In the genomic region with DNA sequence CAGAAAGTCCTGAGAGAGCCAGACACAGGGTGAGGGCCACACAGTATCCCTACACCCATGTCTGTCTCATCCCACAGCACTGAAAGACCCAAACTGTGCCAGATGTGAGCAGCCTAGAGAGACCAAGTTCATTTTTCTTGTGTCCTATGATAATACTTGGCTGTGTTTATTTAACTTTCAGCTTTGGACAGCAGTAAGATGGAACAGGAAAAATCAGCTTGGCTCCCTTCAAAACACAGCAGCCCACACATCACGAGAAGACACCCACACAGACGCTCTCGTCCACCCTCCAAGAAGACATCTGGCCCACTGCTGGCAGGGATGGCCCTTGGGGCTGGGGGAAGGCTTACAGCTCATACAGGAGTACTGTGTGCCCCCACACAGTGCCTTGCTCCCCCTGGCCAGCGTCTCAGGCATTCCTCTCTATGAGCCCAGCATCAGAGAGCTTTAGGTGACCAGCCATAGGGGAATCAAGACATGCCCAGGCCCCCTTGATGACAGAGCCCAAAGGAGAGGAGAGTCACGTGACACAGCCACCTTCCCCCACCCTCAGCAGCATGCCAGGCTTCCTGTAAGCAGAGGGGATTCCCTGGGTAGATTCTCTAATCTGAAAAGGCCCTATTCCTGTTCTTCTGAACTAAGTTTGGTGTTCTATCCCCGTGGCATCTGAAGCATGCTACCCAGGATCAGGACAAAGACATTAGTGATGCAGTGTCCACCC, we compare ENCODE assay signal across 15 mouse cellular contexts. TPM values are rescaled to one million over a fixed set of nuclear protein-coding genes. Genes with fewer than 3 reads are reported as not detected.
A peak's percentile ranks its signal among the peaks of the same experiment; 100 is the strongest.
DNase-seq lines count a peak whose midpoint lies in the region; ATAC-seq and TF ChIP-seq lines count a peak whose summit lies in the region.
"Had no signal": no experiment of that assay in that cellular context is flagged by ENCODE, and none has a peak within 500 bp of the region (broad histone marks: within the 10 kb centered on the region; RNA-seq: fewer than 3 reads in every experiment).

No protein-coding gene starts in this region.

- no peak for ATAC-seq in heart, embryonic 13.5 days (ENCODE audit: extremely low read depth, insufficient number of reproducible peaks, low FRiP score, low TSS enrichment)
- no peak for ATAC-seq in liver, postnatal 0 days
- ATAC-seq in embryonic facial prominence, embryonic 14.5 days (ENCODE audit: low read depth) = no peak

- no peak overlapping the region for H3K9ac ChIP-seq in heart, embryonic 13.5 days
- H3K9ac ChIP-seq in liver, adult 2 months (ENCODE audit: low read depth, low read length) = no peak overlapping the region
- H3K9ac ChIP-seq in liver, postnatal 0 days (replicated peaks) = no peak overlapping the region
- H3K9ac ChIP-seq in embryonic facial prominence, embryonic 14.5 days (ENCODE audit: low read depth, low read length) = no peak overlapping the region
- H3K9ac ChIP-seq: limb, embryonic 12.5 days had no signal

- TF ChIP-seq EP300 in liver, postnatal 0 days (IDR thresholded peaks at IDR 0.05; ENCODE audit: low read depth) = no peak

- H3K27me3 ChIP-seq in heart, embryonic 13.5 days (replicated peaks) = no peaks in the 10 kb centered on the region
- no peaks in the 10 kb centered on the region for H3K27me3 ChIP-seq in liver, adult 2 months (ENCODE audit: control insufficient read depth, insufficient read depth, low read length)
- H3K27me3 ChIP-seq in liver, postnatal 0 days (ENCODE audit: insufficient read depth, low read length) = no peaks in the 10 kb centered on the region
- no peaks in the 10 kb centered on the region for H3K27me3 ChIP-seq in embryonic facial prominence, embryonic 14.5 days (replicated peaks; ENCODE audit: control insufficient read depth, insufficient read depth, low read length)
- H3K27me3 ChIP-seq: limb, embryonic 12.5 days had no signal

- TF ChIP-seq POLR2A in liver, adult 2 months (IDR thresholded peaks at IDR 0.05; ENCODE audit: extremely low read depth, insufficient read depth, low read length) = no peak

- H3K9me3 ChIP-seq in heart, embryonic 13.5 days = no peaks in the 10 kb centered on the region
- H3K9me3 ChIP-seq in liver, postnatal 0 days (ENCODE audit: low read length) = no peaks in the 10 kb centered on the region
- no peaks in the 10 kb centered on the region for H3K9me3 ChIP-seq in embryonic facial prominence, embryonic 14.5 days (ENCODE audit: control insufficient read depth, low read length)
- H3K9me3 ChIP-seq: limb, embryonic 12.5 days had no signal

- H3K36me3 ChIP-seq in heart, embryonic 13.5 days = no peaks in the 10 kb centered on the region
- no peaks in the 10 kb centered on the region for H3K36me3 ChIP-seq in liver, adult 2 months (ENCODE audit: control insufficient read depth, insufficient read depth, low read length)
- H3K36me3 ChIP-seq in liver, postnatal 0 days (replicated peaks; ENCODE audit: insufficient read depth, low read length) = no peaks in the 10 kb centered on the region
- H3K36me3 ChIP-seq in embryonic facial prominence, embryonic 14.5 days (ENCODE audit: control insufficient read depth, insufficient read depth, low read length) = no peaks in the 10 kb centered on the region
- H3K36me3 ChIP-seq: limb, embryonic 12.5 days had no signal

- peaks cover 57% of the 10 kb centered on the region for H3K4me1 ChIP-seq in heart, embryonic 13.5 days
- H3K4me1 ChIP-seq in liver, adult 2 months (ENCODE audit: control insufficient read depth, insufficient read depth, low read length) = no peaks in the 10 kb centered on the region
- H3K4me1 ChIP-seq in liver, postnatal 0 days (ENCODE audit: insufficient read depth) = no peaks in the 10 kb centered on the region
- H3K4me1 ChIP-seq in embryonic facial prominence, embryonic 14.5 days (ENCODE audit: control insufficient read depth, insufficient read depth, low read length) = peaks cover 36% of the 10 kb centered on the region

- WGBS in heart, embryonic 13.5 days = 35% methylated on average over 6 of the region's 6 CpGs
- WGBS in liver, adult 2 months = 63% methylated on average over 6 of the region's 6 CpGs
- WGBS in liver, postnatal 0 days (ENCODE audit: insufficient replicate concordance) = 44% methylated on average over 6 of the region's 6 CpGs
- WGBS in embryonic facial prominence, embryonic 14.5 days = 46% methylated on average over 6 of the region's 6 CpGs

- no peak for DNase-seq in heart, postnatal 14 days
- DNase-seq in liver, adult 2 months (ENCODE audit: extremely low read depth, low read depth, low spot score) = peak; percentile 19
- DNase-seq in liver, postnatal 0 days = no peak
- DNase-seq in 3T3-L1 (ENCODE audit: low read depth, low spot score) = peak; percentile 54
- DNase-seq in embryonic facial prominence, embryonic 14.5 days (ENCODE audit: low spot score) = no peak
- no peak for DNase-seq in layer of hippocampus, postnatal 10 days (ENCODE audit: low spot score in 2 of 2)
- no peak for DNase-seq in layer of hippocampus, adult 18-20 months (ENCODE audit: low spot score in 2 of 2)
- DNase-seq: adrenal gland, postnatal 25 days; cerebellum, adult 11-12 months; layer of hippocampus, adult 9-11 months; right cerebral cortex, postnatal 14 days had no signal

- no peak overlapping the region for H3K4me2 ChIP-seq in heart, embryonic 13.5 days
- H3K4me2 ChIP-seq in liver, postnatal 0 days (ENCODE audit: low read depth, low read length) = no peak overlapping the region
- no peak overlapping the region for H3K4me2 ChIP-seq in embryonic facial prominence, embryonic 14.5 days (ENCODE audit: low read depth, low read length)
- H3K4me2 ChIP-seq: limb, embryonic 12.5 days had no signal

- no peaks in the 10 kb centered on the region for H3K79me2 ChIP-seq in liver, adult 2 months (ENCODE audit: control insufficient read depth, insufficient read depth, low read length)

- peak overlapping the region; percentile 7 for H3K27ac ChIP-seq in heart, embryonic 13.5 days (replicated peaks)
- H3K27ac ChIP-seq in liver, adult 2 months (replicated peaks; ENCODE audit: insufficient read depth, low read depth, low read length) = no peak overlapping the region
- H3K27ac ChIP-seq in liver, postnatal 0 days (ENCODE audit: low read depth) = no peak overlapping the region
- peak overlapping the region; percentile 61 for H3K27ac ChIP-seq in embryonic facial prominence, embryonic 14.5 days (replicated peaks; ENCODE audit: low read depth, low read length)
- H3K27ac ChIP-seq: limb, embryonic 12.5 days had no signal

- TF ChIP-seq CTCF in liver, adult 2 months (IDR thresholded peaks at IDR 0.05; ENCODE audit: low read depth, low read length) = no peak
- no peak for TF ChIP-seq CTCF in liver, postnatal 0 days (IDR thresholded peaks at IDR 0.05; ENCODE audit: low read depth)

- no peak overlapping the region for H3K4me3 ChIP-seq in heart, embryonic 13.5 days
- H3K4me3 ChIP-seq in liver, adult 2 months (ENCODE audit: insufficient read depth, low read depth, low read length) = no peak overlapping the region
- no peak overlapping the region for H3K4me3 ChIP-seq in liver, postnatal 0 days (ENCODE audit: low read depth, low read length)
- no peak overlapping the region for H3K4me3 ChIP-seq in embryonic facial prominence, embryonic 14.5 days (ENCODE audit: low read depth, low read length)
- H3K4me3 ChIP-seq: limb, embryonic 12.5 days had no signal

- intact Hi-C loops in heart, postnatal 14 days (cut with DNase I) = no loop called here

RNA-seq across cellular contexts. Expression of a gene that starts 45.0 kb away (rescaled TPM):
- polyA plus RNA-seq in heart, embryonic 13.5 days (2015; fragmentation: Nextera tagmentation; extraction: Ambion mirVana) = 4.1 and 4.8 TPM in 2 replicates
- total RNA-seq in heart, postnatal 14 days (2021) = 1 to 10 TPM; 8.0 to 8.5 TPM
- total RNA-seq in liver, adult 2 months (2014; rRNA removed) = 0.18 and 0.20 TPM in 2 replicates
- 0.31 and 0.88 TPM in 2 replicates for polyA plus RNA-seq in liver, adult 2 months (2012; rRNA removed)
- 0.31 and 0.36 TPM in 2 replicates for polyA plus RNA-seq in liver, postnatal 0 days (2015; fragmentation: Nextera tagmentation; extraction: Ambion mirVana)
- 23.1 and 24.8 TPM in 2 replicates for polyA plus RNA-seq in embryonic facial prominence, embryonic 14.5 days (2014; fragmentation: Nextera tagmentation; extraction: Ambion mirVana)
- 10 to 100 TPM; 20.9 to 27.1 TPM for total RNA-seq in layer of hippocampus, postnatal 10 days (2021)
- 10 to 100 TPM; 37.0 to 42.7 TPM for total RNA-seq in layer of hippocampus, adult 18-20 months (2021)
- total RNA-seq: hematopoietic stem cell, adult 5-6 weeks; megakaryocyte-erythroid progenitor cell, adult 5-6 weeks had no signal

Comparison
In these comparisons a context has a peak if more than half of its experiments do, and no peak if none do; other contexts are left out.
1. DNase-seq: peak in liver, adult 2 months (single experiment) and 3T3-L1 (single experiment); none in heart, postnatal 14 days (0 of 2), liver, postnatal 0 days (single experiment), embryonic facial prominence, embryonic 14.5 days (single experiment), layer of hippocampus, postnatal 10 days (0 of 2) and layer of hippocampus, adult 18-20 months (0 of 2).
2. H3K27ac ChIP-seq: peak in heart, embryonic 13.5 days (single experiment) and embryonic facial prominence, embryonic 14.5 days (single experiment); none in liver, adult 2 months (single experiment) and liver, postnatal 0 days (single experiment).